Mouse (Mus musculus) intestine, embryonic 16.5 days (tissue): ENCODE measurements around the gene Mpzl1. TPM values are rescaled to one million over a fixed set of nuclear protein-coding genes. Genes with fewer than 3 reads are reported as not detected.

ENCODE experiments used
- ATAC-seq: fragments of 200-750 bp; cut with Nextera tagmentation; 2 replicates; pipeline ENCODE4 v1.8.0; 2017; ENCODE audit warnings: moderate TSS enrichment, moderate library complexity
- H3K27ac ChIP-seq: fragments of 300-500 bp; sonication (generic); 2 replicates; pipeline ENCODE4 v1.5.1; 2014; ENCODE audit warnings: mild to moderate bottlenecking, low read length
- H3K27me3 ChIP-seq: fragments of 300-500 bp; sonication (generic); replicated peaks from 2 replicates; pipeline ENCODE4 v1.6.1; 2014; ENCODE audit warnings: low read length, control low read depth, mixed read lengths; ENCODE audit not compliant: control insufficient read depth, insufficient read depth
- H3K36me3 ChIP-seq: fragments of 300-500 bp; sonication (generic); 2 replicates; pipeline ENCODE4 v1.6.1; 2014; ENCODE audit warnings: low read length, control low read depth; ENCODE audit not compliant: control insufficient read depth, insufficient read depth
- H3K4me1 ChIP-seq: fragments of 300-500 bp; sonication (generic); 2 replicates; pipeline ENCODE4 v1.6.1; 2014; ENCODE audit warnings: low read length, control low read depth, mixed read lengths; ENCODE audit not compliant: control insufficient read depth, insufficient read depth
- H3K4me2 ChIP-seq: fragments of 300-500 bp; sonication (generic); 2 replicates; pipeline ENCODE4 v1.6.1; 2014; ENCODE audit warnings: low read depth, low read length, control low read depth
- H3K4me3 ChIP-seq: fragments of 300-500 bp; sonication (generic); 2 replicates; pipeline ENCODE4 v1.5.1; 2014; ENCODE audit warnings: mild to moderate bottlenecking, low read length
- H3K9ac ChIP-seq: fragments of 300-500 bp; sonication (generic); 2 replicates; pipeline ENCODE4 v1.6.1; 2014; ENCODE audit warnings: low read depth, low read length
- H3K9me3 ChIP-seq: fragments of 300-500 bp; sonication (generic); 2 replicates; pipeline ENCODE4 v1.6.1; 2016; ENCODE audit warnings: low read length, control low read depth; ENCODE audit not compliant: control insufficient read depth
- WGBS: fragments of 180-500 bp; shearing (Covaris S2); extraction: QIAGEN DNeasy Blood & Tissue Kit; methylation state at CpG from one replicate; pipeline ENCODE4 v1.1.7; 2014; 5-methylcytosine and 5-hydroxymethylcytosine counted together
- polyA plus RNA-seq: library from polyadenylated mRNA; unstranded; fragments of >200 nt; fragmentation: Nextera tagmentation; extraction: Ambion mirVana; gene quantifications from 2 replicates; pipeline ENCODE4 v1.2.1, GENCODE M21; 2015

Mpzl1 gene
- polyA plus RNA-seq, 1 experiment from 2014 or later = 110 TPM

DNA sequence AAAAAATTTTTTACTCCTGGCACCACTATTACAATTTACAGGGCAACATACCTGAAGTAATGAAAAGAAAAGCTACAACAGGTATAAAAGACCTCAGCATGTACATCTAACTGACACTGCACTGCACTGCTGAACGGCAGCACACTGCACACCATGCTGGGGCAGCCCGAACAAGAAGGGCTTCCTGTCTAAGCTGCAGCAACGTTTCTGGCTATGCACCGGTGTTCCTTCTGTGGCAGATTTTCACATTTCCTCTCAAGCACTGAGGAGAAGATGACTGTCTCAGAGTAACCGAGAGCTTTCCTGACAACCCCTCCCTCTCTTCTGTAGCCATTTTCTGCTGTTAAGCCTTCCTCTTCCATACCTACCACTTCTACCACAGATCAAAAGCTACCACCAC, 21.6 kb downstream of the Mpzl1 start:
- no peak overlapping the region for H3K4me2 ChIP-seq
- 61% methylated on average over 5 of the region's 5 CpGs for WGBS
- H3K27ac ChIP-seq = no peak overlapping the region
- no peak overlapping the region for H3K4me3 ChIP-seq
- no peak overlapping the region for H3K9ac ChIP-seq
- H3K4me1 ChIP-seq = peaks cover 18% of the 10 kb centered on the region
- no peak for ATAC-seq
- 0 out of 2 replicates have a peak, but pooled peaks cover 4% of the 10 kb centered on the region for H3K9me3 ChIP-seq
- H3K36me3 ChIP-seq = peaks cover 11% of the 10 kb centered on the region; the same call in 1 of the 2 replicates
- H3K27me3 ChIP-seq = no peaks in the 10 kb centered on the region

DNA sequence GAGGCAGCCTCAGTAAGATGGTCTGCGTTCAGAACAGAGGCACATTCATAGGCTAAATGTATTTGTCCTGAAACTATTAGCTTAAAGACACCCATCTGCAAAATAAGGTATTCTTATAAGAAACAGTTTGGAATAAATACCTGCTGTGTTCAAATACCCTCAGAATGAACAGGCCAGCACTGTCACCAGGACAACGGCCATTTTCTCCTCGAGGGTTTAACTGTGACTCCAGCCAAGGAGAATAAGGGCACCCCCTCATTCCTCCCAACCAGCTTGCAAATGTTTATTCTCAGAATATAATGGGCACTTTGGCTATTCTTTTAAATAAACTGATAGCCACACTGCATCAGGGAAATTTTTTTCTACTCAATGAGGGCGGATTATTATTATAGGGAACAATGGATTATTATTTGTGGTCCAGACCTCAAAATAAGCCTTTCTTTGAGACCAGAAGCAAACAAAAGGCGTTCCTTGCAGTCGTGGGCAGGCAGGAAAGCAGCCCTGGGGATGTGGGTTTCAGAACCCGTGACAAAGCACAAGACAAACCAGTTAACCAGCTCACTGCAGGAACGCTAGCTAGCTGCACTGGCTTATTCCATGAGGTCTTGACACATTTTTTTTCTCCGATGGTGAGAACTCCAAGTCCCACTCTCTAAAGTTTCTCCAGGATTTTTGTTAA, 23.9 kb downstream of the Mpzl1 start:
- H3K4me1 ChIP-seq = peaks cover 7% of the 10 kb centered on the region; the same call in 1 of the 2 replicates
- 0 out of 2 replicates have a peak overlapping the region, but pooled peaks have one; percentile 12 for H3K27ac ChIP-seq

DNA sequence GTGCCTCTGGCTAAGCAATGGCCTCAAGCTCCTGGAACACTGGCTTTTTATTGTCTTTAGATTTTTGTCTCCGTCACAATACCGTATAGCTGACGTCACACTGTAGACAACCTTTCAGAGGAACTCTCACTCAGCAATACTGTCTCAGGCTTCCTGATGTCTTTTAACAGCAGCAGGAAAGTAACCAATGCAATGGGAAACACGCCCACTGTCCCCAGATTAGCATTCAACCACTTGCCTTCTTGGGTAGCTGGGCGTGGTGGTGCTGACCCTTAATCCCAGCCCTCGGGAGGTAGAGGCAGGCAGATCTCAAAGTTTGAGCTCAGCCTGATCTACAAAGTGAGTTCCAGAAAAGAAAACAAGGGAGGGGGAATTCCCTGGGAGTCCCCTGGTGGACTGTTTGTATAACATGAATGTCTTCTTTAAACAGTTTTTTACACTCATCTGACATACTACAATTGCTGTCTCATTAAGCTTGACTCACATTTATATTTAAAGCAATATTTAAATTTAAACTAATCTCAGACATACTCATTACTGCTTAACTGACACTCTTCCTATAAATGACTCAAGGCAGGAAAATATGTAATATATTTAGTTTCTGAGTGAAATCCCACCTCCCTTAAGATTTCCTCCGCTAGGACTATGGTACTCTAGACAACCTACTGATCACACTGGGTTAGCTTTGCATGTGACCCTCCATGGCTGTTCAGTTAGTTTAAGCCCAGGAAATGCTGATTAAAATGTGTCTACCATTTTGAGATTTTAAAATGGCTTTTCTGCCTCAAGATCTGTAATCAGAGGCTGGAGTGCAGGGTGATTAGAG, 24.6 kb downstream of the Mpzl1 start:
- no peak overlapping the region for H3K4me3 ChIP-seq
- H3K36me3 ChIP-seq = 0 out of 2 replicates have a peak, but pooled peaks cover 3% of the 10 kb centered on the region
- no peak overlapping the region for H3K9ac ChIP-seq
- no peak overlapping the region for H3K4me2 ChIP-seq
- no peaks in the 10 kb centered on the region for H3K9me3 ChIP-seq
- H3K4me1 ChIP-seq = peaks cover 7% of the 10 kb centered on the region; the same call in 1 of the 2 replicates
- no peaks in the 10 kb centered on the region for H3K27me3 ChIP-seq
- peak; percentile 33 for ATAC-seq
- H3K27ac ChIP-seq = no peak overlapping the region
- WGBS = 38% methylated on average over 7 of the region's 7 CpGs

More for the DNA sequence above, 23.9 kb downstream of the Mpzl1 start:
- H3K4me2 ChIP-seq = no peak overlapping the region
- no peak overlapping the region for H3K9ac ChIP-seq
- no peak overlapping the region for H3K4me3 ChIP-seq
- no peak for ATAC-seq
- H3K27me3 ChIP-seq = no peaks in the 10 kb centered on the region
- WGBS = 53% methylated on average over 9 of the region's 9 CpGs
- H3K36me3 ChIP-seq = peaks cover 7% of the 10 kb centered on the region; the same call in 1 of the 2 replicates
- H3K9me3 ChIP-seq = 0 out of 2 replicates have a peak, but pooled peaks cover 3% of the 10 kb centered on the region

DNA sequence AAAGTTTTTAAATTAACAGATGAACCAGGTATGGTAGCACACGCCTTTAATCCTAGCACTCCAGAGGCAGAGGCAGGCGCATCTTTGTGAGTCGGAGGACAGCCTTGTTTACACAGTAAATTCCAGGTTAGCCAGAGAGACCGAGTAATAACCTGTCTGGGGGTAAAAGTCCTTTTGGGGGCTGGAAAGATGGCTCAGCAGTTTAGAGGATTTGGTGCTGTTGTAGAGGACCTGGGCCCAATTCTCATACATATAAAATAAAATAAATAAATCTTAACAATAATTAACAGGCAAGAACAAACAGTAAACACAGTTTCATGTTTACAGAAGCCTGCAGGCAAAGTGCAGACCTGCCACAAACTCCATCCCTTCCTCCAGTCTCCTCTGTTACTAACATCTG, 25.4 kb downstream of the Mpzl1 start:
- peaks cover 2% of the 10 kb centered on the region; the same call in 1 of the 2 replicates for H3K36me3 ChIP-seq
- no peak overlapping the region for H3K4me2 ChIP-seq
- no peak overlapping the region for H3K9ac ChIP-seq
- H3K9me3 ChIP-seq = no peaks in the 10 kb centered on the region
- peak; percentile 45; the same call in 1 of the 2 replicates for ATAC-seq
- no peak overlapping the region for H3K4me3 ChIP-seq
- 53% methylated on average over 4 of the region's 4 CpGs for WGBS
- no peaks in the 10 kb centered on the region for H3K27me3 ChIP-seq
- peaks cover 7% of the 10 kb centered on the region; the same call in 1 of the 2 replicates for H3K4me1 ChIP-seq
- no peak overlapping the region for H3K27ac ChIP-seq

DNA sequence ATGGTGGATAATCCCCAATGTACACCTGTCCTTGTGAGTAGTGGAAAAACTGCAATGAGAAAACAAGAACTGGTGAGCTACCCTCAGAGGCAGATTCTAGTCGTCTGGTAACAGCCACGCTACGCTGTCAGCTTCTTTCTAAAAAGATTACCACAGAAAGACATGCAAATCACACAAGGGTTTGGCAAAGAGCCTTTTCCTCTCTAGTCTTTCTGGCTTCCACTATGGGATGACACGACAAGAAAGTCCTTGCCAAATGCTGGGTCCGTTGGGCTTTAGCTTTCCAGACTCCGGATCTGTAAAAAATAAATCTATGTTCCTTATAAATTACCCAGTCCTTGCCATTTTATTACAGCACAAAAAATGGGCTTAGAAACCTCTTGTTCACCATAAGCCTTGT, 28.6 kb downstream of the Mpzl1 start:
- H3K4me2 ChIP-seq = no peak overlapping the region
- peaks cover 7% of the 10 kb centered on the region; the same call in 1 of the 2 replicates for H3K4me1 ChIP-seq
- WGBS = 81% methylated on average over 6 of the region's 6 CpGs
- no peak overlapping the region for H3K4me3 ChIP-seq
- no peak overlapping the region for H3K27ac ChIP-seq
- H3K36me3 ChIP-seq = peaks cover 13% of the 10 kb centered on the region; the same call in 1 of the 2 replicates
- H3K9me3 ChIP-seq = no peaks in the 10 kb centered on the region
- H3K27me3 ChIP-seq = no peaks in the 10 kb centered on the region
- no peak overlapping the region for H3K9ac ChIP-seq
- no peak for ATAC-seq

DNA sequence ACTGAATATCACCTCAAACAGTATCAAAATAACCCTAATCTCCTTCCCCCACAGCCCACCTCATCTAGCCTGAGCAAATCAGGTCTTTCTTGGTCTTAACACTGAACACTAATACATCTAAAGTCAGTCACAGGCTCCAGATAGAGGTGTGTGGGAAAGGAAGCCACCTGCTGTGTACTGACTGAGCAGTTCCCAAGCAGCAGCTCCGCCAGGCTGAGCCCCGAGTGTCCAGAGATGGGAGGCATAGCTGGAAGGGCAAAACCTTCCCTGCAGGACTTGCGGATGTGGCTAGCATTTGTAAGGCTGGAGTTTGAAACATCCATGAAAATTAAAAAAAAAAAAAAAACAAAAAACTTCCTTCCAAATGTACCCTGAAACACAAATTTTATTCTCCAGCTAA, 29.2 kb downstream of the Mpzl1 start:
- no peaks in the 10 kb centered on the region for H3K9me3 ChIP-seq
- H3K4me1 ChIP-seq = 0 out of 2 replicates have a peak, but pooled peaks cover 7% of the 10 kb centered on the region
- H3K36me3 ChIP-seq = peaks cover 13% of the 10 kb centered on the region; the same call in 1 of the 2 replicates
- no peak for ATAC-seq
- H3K27ac ChIP-seq = no peak overlapping the region
- no peak overlapping the region for H3K4me2 ChIP-seq
- 89% methylated on average over 3 of the region's 3 CpGs for WGBS
- H3K9ac ChIP-seq = no peak overlapping the region
- no peak overlapping the region for H3K4me3 ChIP-seq
- no peaks in the 10 kb centered on the region for H3K27me3 ChIP-seq

DNA sequence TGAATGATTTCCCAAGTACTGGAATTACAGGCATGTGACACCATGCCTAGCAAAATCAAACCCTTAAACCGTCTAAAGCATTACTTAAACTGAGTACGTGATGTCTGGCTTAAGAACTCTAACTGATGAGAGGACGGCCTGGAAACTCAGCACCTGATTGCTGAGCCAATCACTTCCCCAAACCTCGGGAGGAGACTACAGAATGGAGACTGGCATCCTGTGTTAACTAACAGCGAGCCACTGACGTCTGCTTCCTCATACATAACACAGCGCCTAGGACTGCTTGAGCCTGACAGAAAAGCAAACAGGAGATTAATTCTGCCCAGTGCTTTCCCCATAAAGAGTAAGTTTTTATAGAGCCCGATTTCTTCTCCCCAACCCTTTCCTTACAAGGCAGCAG, 30.1 kb downstream of the Mpzl1 start:
- WGBS = 84% methylated on average over 8 of the region's 8 CpGs
- Histone ChIP-seq H3K9ac (no peak overlapping the region), H3K4me3 (no peak overlapping the region), H3K9me3 (no peaks in the 10 kb centered on the region), H3K4me1 (0 out of 2 replicates have a peak, but pooled peaks cover 2% of the 10 kb centered on the region), H3K27ac (no peak overlapping the region), H3K27me3 (no peaks in the 10 kb centered on the region), H3K36me3 (peaks cover 13% of the 10 kb centered on the region; the same call in 1 of the 2 replicates), H3K4me2 (no peak overlapping the region)
- ATAC-seq = no peak

DNA sequence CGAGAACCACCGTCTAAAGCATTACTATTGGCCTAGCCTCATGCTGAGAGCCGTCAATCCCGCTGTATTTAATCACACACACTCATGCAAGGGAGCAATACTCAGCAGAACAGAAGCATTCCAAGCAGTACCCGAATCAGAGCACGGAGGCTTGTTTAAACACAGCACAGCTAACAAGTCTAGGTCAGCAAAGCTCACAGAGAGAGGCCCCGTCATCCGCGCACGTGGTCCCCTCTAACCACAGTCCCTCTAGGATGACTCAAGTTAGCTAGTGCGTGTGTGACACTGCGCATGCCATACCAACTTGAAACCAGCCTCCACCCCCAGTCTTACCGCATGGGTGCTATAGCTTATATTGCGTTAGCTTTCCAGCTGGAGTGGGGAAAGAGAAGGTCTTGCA, 31.1 kb downstream of the Mpzl1 start:
- ATAC-seq = no peak
- no peak overlapping the region for H3K27ac ChIP-seq
- H3K9me3 ChIP-seq = no peaks in the 10 kb centered on the region
- no peak overlapping the region for H3K4me3 ChIP-seq
- H3K4me1 ChIP-seq = no peaks in the 10 kb centered on the region
- no peak overlapping the region for H3K4me2 ChIP-seq
- no peak overlapping the region for H3K9ac ChIP-seq
- peaks cover 13% of the 10 kb centered on the region; the same call in 1 of the 2 replicates for H3K36me3 ChIP-seq
- 86% methylated on average over 14 of the region's 14 CpGs for WGBS
- H3K27me3 ChIP-seq = no peaks in the 10 kb centered on the region

DNA sequence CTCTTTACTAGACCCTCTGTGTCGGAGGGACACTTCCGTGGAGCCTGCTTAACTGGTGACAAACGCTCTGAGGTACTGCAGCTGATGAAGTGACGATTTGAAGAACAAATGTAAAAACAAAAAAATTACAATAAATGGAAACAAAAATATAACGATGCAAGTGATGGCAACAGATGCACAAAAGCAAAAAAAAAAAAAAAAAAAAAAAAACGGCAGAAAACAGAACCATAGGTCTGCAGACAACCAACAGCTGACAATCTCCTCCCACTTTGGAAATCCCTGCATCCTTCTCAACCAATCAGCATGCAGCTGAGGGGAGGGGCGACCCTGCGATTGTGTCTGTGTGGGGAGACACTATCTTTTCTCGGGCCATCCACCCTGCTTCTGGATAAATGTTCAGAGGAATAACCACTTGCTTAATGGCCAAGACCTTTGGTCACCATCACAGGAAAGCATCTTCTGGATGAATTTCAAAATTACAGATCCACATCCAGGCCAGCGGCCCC, 32.5 kb downstream of the Mpzl1 start:
- Histone ChIP-seq H3K9ac (no peak overlapping the region), H3K27ac (no peak overlapping the region), H3K4me2 (no peak overlapping the region), H3K36me3 (peaks cover 13% of the 10 kb centered on the region; the same call in 1 of the 2 replicates), H3K27me3 (no peaks in the 10 kb centered on the region), H3K9me3 (no peaks in the 10 kb centered on the region), H3K4me1 (no peaks in the 10 kb centered on the region), H3K4me3 (no peak overlapping the region)
- ATAC-seq = no peak
- WGBS = 85% methylated on average over 10 of the region's 10 CpGs
